Mouse (Mus musculus): ENCODE measurements around the gene Trim40. TPM values are rescaled to one million over a fixed set of nuclear protein-coding genes. Genes with fewer than 3 reads are reported as not detected.

The Trim40 gene
- total RNA-seq (2021) = not detected
- long read RNA-seq, experiment 1 = 0 reads
- long read RNA-seq, experiment 2 = 0 reads

GRCm38 (mm10) chr17:36890073-36890903, at the start of gene Trim40:
Gene Trim40 (minus strand): TSS chr17:36890123.
- DNase-seq (ENCODE audit: low spot score in 2 of 2) = no peak
- intact Hi-C loops (cut with DNase I) = loop anchor here (5.0 kb wide), 1 partner anchor 312 kb away; the partner anchor contains the start of gene Olfr94

GRCm38 (mm10) chr17:36938056-36938455, 48.1 kb upstream of the Trim40 start:
- no peak for DNase-seq (ENCODE audit: low spot score in 2 of 2)
- intact Hi-C loops (cut with DNase I) = no loop called here

- no peak for DNase-seq (ENCODE audit: low spot score in 2 of 2)
- intact Hi-C loops (cut with DNase I) = no loop called here
Measured at GRCm38 (mm10) chr17:36931806-36932205, 41.9 kb upstream of the Trim40 start.

DNA sequence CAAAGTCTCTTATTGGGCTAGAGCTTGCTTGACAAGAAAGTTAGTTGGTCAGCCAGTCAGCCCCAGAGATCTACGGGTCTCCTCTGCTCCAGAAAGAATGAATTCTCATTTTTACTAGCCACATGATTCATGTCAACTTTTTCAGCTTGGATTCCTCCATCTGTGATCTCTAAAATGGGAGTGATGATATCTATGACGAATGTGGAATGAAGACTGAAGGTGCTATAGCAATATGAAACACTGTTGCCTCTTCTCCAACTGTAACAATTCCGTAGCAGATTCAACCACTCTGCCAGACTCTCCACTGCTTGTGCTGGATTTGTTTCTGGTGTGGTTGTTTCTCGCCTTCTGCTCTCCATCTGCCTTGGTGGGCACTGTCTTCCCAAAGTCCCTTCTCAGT, 41.2 kb upstream of the Trim40 start:
- DNase-seq (ENCODE audit: low spot score in 2 of 2) = no peak
- intact Hi-C loops (cut with DNase I) = no loop called here

DNA sequence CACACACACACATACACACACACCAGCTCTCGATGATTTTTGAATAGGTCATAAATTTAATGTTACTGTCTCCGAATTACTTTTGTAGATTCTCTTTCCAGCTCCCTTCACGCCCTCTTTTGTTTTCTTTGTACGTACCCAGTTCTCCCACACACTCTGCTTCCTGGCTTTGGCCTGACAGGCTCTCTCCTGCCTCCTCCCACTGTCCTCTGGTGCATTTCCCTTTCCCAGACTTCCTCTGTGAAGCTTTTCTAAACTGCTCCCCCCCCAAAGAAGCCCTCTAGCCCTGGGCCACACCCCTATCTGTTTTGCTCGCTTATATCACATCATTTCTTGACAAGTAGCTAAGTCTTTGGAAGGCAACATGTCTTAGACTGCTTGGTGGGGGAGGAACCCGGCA, 40.3 kb upstream of the Trim40 start:
- intact Hi-C loops (cut with DNase I) = no loop called here
- DNase-seq (ENCODE audit: low spot score in 2 of 2) = no peak

GRCm38 (mm10) chr17:36929236-36929932, 39.5 kb upstream of the Trim40 start:
- intact Hi-C loops (cut with DNase I) = no loop called here
- DNase-seq (ENCODE audit: low spot score in 2 of 2) = no peak

GRCm38 (mm10) chr17:36927496-36928120, 37.7 kb upstream of the Trim40 start:
- intact Hi-C loops (cut with DNase I) = no loop called here
- DNase-seq (ENCODE audit: low spot score in 2 of 2) = no peak

DNA sequence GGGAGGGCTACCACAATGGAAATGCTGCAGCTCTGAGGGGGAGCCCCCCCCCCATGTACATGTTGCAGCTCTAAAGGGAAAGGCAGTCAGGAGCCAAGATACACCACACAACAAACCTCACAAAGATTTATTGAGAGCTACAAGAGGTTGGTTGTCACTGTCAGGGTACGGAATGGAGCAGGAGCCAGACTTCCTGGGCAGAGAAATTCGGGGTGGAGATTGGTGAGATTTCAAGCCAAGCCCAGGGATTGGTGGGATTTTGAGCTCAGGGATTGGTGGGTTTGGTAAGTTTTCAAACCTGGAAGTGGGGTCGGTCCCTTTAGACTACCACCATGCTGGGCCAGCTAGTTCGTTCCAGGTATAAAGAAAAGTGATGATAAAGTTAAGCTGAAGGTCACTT, 33.6 kb upstream of the Trim40 start:
- DNase-seq (ENCODE audit: low spot score in 2 of 2) = no peak
- intact Hi-C loops (cut with DNase I) = no loop called here

- no peak for DNase-seq (ENCODE audit: low spot score in 2 of 2)
- intact Hi-C loops (cut with DNase I) = no loop called here
Measured at GRCm38 (mm10) chr17:36922715-36923114, 32.8 kb upstream of the Trim40 start.

GRCm38 (mm10) chr17:36920239-36920638, 30.3 kb upstream of the Trim40 start:
- DNase-seq (ENCODE audit: low spot score in 2 of 2) = no peak
- intact Hi-C loops (cut with DNase I) = no loop called here

- intact Hi-C loops (cut with DNase I) = loop anchor here (2.0 kb wide), 1 partner anchor 134 kb away; no protein-coding TSS in a partner anchor
- DNase-seq (ENCODE audit: low spot score in 2 of 2) = peak; percentile 51 to 63
Measured at GRCm38 (mm10) chr17:36915076-36915475, 25.2 kb upstream of the Trim40 start.

DNA sequence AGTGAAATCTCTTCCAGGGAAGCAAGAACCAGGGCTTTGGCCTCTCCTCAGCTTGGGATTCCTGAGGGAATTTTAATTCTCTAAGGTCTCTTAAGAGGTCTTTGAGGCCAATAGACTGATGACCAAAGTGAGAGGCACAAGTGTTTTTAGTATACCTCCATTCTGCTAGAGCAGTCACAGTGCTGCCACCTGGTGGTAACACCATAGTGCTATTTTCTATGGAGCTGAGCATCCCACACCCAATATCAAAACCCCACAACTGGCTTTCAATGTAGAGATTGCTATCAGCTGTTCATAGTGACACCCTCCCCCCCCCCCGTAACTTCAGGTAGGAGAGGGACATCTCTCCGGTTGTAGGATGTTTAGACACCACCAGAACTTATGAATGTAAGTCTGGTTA, 24.2 kb upstream of the Trim40 start:
- DNase-seq (ENCODE audit: low spot score in 2 of 2) = peak; percentile 69 to 83
- intact Hi-C loops (cut with DNase I) = loop anchor here (2.0 kb wide), 1 partner anchor 135 kb away; no protein-coding TSS in a partner anchor

- intact Hi-C loops (cut with DNase I) = no loop called here
- no peak for DNase-seq (ENCODE audit: low spot score in 2 of 2)
Measured at GRCm38 (mm10) chr17:36912031-36912430, 22.1 kb upstream of the Trim40 start.

GRCm38 (mm10) chr17:36909802-36910201, 19.9 kb upstream of the Trim40 start:
- intact Hi-C loops (cut with DNase I) = no loop called here

GRCm38 (mm10) chr17:36908235-36908634, 18.3 kb upstream of the Trim40 start:
- intact Hi-C loops (cut with DNase I) = no loop called here

More at GRCm38 (mm10) chr17:36909802-36910201, 19.9 kb upstream of the Trim40 start:
- DNase-seq (ENCODE audit: low spot score in 2 of 2) = no peak

GRCm38 (mm10) chr17:36903651-36904050, 13.7 kb upstream of the Trim40 start:
- intact Hi-C loops (cut with DNase I) = no loop called here
- no peak for DNase-seq (ENCODE audit: low spot score in 2 of 2)

More at GRCm38 (mm10) chr17:36908235-36908634, 18.3 kb upstream of the Trim40 start:
- DNase-seq (ENCODE audit: low spot score in 2 of 2) = no peak

GRCm38 (mm10) chr17:36900691-36901090, 10.8 kb upstream of the Trim40 start:
- DNase-seq (ENCODE audit: low spot score in 2 of 2) = no peak
- intact Hi-C loops (cut with DNase I) = no loop called here

GRCm38 (mm10) chr17:36900001-36900400, 10.1 kb upstream of the Trim40 start:
- intact Hi-C loops (cut with DNase I) = no loop called here
- DNase-seq (ENCODE audit: low spot score in 2 of 2) = peak; percentile 7 to 18

GRCm38 (mm10) chr17:36899376-36899775, 9.5 kb upstream of the Trim40 start:
- DNase-seq (ENCODE audit: low spot score in 2 of 2) = no peak
- intact Hi-C loops (cut with DNase I) = no loop called here

Data from left cerebral cortex, postnatal 14 days (tissue).